Mouse (Mus musculus): ENCODE data around the gene Irf2.

Gene Irf2

GRCm38 (mm10) chr8:46881755-46882419 is 142.4 kb downstream of the Irf2 start:
- no peak for DNase-seq (ENCODE audit: low spot score)

GRCm38 (mm10) chr8:46882743-46883142 is 143.2 kb downstream of the Irf2 start:
- no peak for DNase-seq (ENCODE audit: low spot score)

DNA sequence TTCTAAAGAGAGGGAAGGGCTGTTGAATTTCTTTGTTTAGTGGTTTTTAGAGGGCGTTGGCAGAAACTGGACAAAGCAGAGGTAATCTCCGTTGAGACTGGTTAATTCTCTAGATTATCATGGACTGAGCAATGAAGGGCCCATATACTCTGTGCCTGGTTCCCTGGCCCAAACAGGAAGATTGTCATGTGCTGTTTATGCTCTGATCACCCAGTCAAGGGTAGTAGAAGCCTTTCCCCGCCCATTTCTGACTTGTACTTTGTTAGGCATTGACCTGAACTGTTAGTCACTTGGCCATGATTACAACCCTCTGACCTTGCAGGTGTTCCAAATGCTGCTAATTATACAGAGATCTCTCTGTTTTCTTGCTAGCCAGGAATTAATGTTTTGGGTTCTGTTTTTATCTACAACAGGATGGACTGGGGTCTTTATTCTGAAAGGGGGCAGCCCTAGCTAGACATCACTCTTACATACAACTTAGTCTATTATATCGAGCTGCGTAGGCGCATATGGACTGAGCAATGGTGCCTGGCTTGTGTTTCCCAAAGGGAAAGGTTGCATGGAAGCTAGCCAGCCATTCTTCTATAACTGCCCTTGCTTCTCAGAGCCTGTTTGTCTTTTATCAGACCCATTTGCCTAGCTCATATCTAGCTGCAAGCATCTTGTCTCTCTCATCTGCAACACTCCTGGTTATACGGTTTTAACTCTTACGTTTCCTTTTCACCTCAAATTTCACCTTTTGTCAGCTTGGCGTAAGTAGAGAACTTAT is 143.9 kb downstream of the Irf2 start:
- no peak for DNase-seq (ENCODE audit: low spot score)

DNA sequence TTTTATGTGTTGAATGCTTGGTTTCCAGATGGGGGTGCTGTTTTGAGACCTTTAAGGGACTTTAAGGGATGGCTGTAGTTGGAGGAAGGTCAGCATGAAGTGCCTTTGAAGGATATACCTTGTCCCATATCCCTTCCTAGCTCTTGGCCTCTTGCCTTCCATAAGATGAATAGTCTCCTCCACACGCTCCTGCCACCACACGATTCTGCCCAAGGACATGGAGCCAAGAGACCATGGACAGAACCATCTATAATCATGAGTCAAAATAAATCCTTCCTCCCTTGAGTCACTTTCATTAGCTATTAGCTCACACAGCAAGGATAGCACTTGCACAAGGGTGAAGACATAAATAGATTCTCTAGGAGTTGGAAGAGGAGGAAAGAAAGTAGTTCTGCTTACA is 146.3 kb downstream of the Irf2 start:
- no peak for DNase-seq (ENCODE audit: low spot score)

GRCm38 (mm10) chr8:46886216-46886615 is 146.7 kb downstream of the Irf2 start:
- DNase-seq (ENCODE audit: low spot score): no peak

GRCm38 (mm10) chr8:46887396-46887795 is 147.9 kb downstream of the Irf2 start:
- no peak for DNase-seq (ENCODE audit: low spot score)

- no peak for DNase-seq (ENCODE audit: low spot score)
Observed at GRCm38 (mm10) chr8:46888575-46888974, 149.0 kb downstream of the Irf2 start.

- no peak for DNase-seq (ENCODE audit: low spot score)
Observed at GRCm38 (mm10) chr8:46890241-46890640, 150.7 kb downstream of the Irf2 start.

DNA sequence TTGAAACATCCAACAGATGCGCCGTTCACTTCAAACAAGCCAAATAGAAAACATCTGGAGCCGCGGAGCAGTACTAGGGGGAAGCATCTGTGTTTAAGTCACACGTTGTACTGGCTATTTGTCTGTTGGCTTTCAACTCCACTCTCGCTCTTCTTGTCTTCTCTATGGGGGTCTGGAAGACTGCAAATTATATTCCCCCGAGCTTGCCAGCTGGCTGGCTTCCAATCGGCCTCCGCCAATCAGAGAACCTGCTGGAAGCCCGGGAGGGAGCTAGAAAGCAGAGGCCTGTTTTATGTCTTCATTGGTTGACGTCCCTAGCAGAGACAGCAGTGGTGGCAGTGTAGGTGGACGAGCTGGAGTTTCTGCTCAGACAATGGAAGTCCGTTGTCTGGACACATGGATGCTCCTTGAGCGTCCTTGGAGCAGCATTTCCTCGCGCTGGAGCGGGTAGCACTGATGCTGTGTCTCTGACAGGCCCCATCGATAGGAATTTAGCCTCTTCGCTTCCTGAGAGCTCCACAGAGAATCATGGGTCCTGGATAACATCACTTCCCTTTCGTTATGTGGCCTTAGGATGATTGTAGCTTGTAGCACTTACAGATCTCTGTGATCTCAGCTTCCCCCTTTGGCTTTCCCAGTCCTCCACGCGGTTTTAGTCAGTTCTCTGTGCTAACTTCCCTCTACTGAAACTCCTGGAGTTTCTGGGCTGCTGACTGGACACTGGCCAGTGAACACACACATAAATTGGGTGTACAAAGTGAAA is 153.2 kb downstream of the Irf2 start:
- DNase-seq (ENCODE audit: low spot score): peak; percentile 96

DNA sequence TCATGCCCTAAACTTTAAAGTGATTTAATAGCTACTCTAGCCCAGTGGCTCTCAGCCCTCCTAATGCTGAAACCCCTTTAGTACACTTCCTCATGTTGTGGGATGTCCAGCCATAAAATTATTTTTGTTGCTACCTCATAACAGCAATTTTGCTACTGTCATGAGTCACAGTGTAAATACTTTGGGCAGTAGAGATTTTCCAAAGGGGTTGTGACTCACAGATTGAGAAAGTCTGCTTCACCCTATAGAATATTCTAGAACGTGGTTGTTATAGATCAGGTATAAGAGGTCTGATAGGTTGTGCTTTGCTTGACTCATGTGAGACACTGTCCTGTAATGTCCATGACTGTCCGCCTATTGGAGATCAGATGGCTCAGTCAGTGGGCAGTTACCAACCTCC is 154.9 kb downstream of the Irf2 start:
- DNase-seq (ENCODE audit: low spot score): no peak

GRCm38 (mm10) chr8:46896005-46896404 is 156.5 kb downstream of the Irf2 start:
- no peak for DNase-seq (ENCODE audit: low spot score)

- no peak for DNase-seq (ENCODE audit: low spot score)
Observed at GRCm38 (mm10) chr8:46896704-46897103, 157.2 kb downstream of the Irf2 start.
